In genomic region chr5:33704945-33705611, GRCm38 (mm10) we compare ENCODE assay signal across 8 mouse cellular contexts. TPM values are rescaled to one million over a fixed set of nuclear protein-coding genes. Genes with fewer than 3 reads are reported as not detected.
DNase-seq lines count a peak whose midpoint lies in the region.

No protein-coding gene starts in this region.

- intact Hi-C loops in heart, postnatal 14 days (cut with DNase I): no loop called here
- intact Hi-C loops in left cerebral cortex, postnatal 4 days (cut with DNase I): no loop called here

- no peaks in the 10 kb centered on the region for H3K9me3 ChIP-seq in heart, embryonic 10.5 days

- DNase-seq in heart, embryonic 10.5 days (ENCODE audit: low spot score): no peak
- no peak for DNase-seq in heart, postnatal 14 days
- DNase-seq in right cerebral cortex, adult 18-20 months: peak; percentile 53
- no peak for DNase-seq in right cerebral cortex, adult 2 months (ENCODE audit: low spot score in 2 of 2)
- DNase-seq in left cerebral cortex, postnatal 4 days: peak; percentile 69
- DNase-seq in right cerebral cortex, postnatal 4 days: peak; percentile 42
- no peak for DNase-seq in gastrocnemius, postnatal 25 days
- DNase-seq in spleen, postnatal 4 days (ENCODE audit: low spot score in 2 of 2): no peak

- H3K27me3 ChIP-seq in heart, embryonic 10.5 days (ENCODE audit: insufficient read depth, poor library complexity, severe bottlenecking): peaks cover 26% of the 10 kb centered on the region

- WGBS in heart, embryonic 10.5 days: 3% methylated on average over 11 of the region's 11 CpGs

- peak overlapping the region; percentile 74 for H3K27ac ChIP-seq in heart, embryonic 10.5 days

- H3K36me3 ChIP-seq in heart, embryonic 10.5 days: no peaks in the 10 kb centered on the region

- peaks cover 65% of the 10 kb centered on the region for H3K4me1 ChIP-seq in heart, embryonic 10.5 days

- peak overlapping the region; percentile 41 for H3K4me3 ChIP-seq in heart, embryonic 10.5 days

RNA-seq across cellular contexts. Expression of gene Fgfr3, which starts 16.4 kb away (rescaled TPM):
- 5.8 and 8.6 TPM in 2 replicates for polyA plus RNA-seq in heart, embryonic 10.5 days (2016; fragmentation: Nextera tagmentation; extraction: Ambion mirVana)
- 10 to 100 TPM; 12.7 to 13.0 TPM for total RNA-seq in heart, postnatal 14 days (2021)
- 10 to 100 TPM; 59.3 to 59.7 TPM for total RNA-seq in left cerebral cortex, postnatal 4 days (2021)
- 1 to 10 TPM; 2.1 to 3.8 TPM for total RNA-seq in gastrocnemius, postnatal 25 days (2021)

RNA-seq across cellular contexts. Expression of gene Tmem129, which starts 46.9 kb away (rescaled TPM):
- polyA plus RNA-seq in heart, embryonic 10.5 days (2016; fragmentation: Nextera tagmentation; extraction: Ambion mirVana): 37.7 and 42.5 TPM in 2 replicates
- 10 to 100 TPM; 17.0 to 17.8 TPM for total RNA-seq in heart, postnatal 14 days (2021)
- total RNA-seq in left cerebral cortex, postnatal 4 days (2021): 10 to 100 TPM; 15.2 to 17.6 TPM
- total RNA-seq in gastrocnemius, postnatal 25 days (2021): 1 to 10 TPM; 8.0 to 8.2 TPM

RNA-seq across cellular contexts. Expression of gene Tacc3, which starts 47.1 kb away (rescaled TPM):
- 185 and 235 TPM in 2 replicates for polyA plus RNA-seq in heart, embryonic 10.5 days (2016; fragmentation: Nextera tagmentation; extraction: Ambion mirVana)
- total RNA-seq in heart, postnatal 14 days (2021): 10 to 100 TPM in 1 of 2 experiments, 1 to 10 TPM in 1; 6.8 to 12.0 TPM
- total RNA-seq in left cerebral cortex, postnatal 4 days (2021): 10 to 100 TPM; 14.9 to 15.3 TPM
- total RNA-seq in gastrocnemius, postnatal 25 days (2021): 1 to 10 TPM; 1.7 to 2.5 TPM

RNA-seq across cellular contexts. Expression of gene Slbp, which starts 52.7 kb away (rescaled TPM):
- polyA plus RNA-seq in heart, embryonic 10.5 days (2016; fragmentation: Nextera tagmentation; extraction: Ambion mirVana): 173 and 225 TPM in 2 replicates
- 10 to 100 TPM; 17.8 to 22.2 TPM for total RNA-seq in heart, postnatal 14 days (2021)
- 10 to 100 TPM; 36.1 to 39.2 TPM for total RNA-seq in left cerebral cortex, postnatal 4 days (2021)
- total RNA-seq in gastrocnemius, postnatal 25 days (2021): 1 to 10 TPM; 7.3 to 8.2 TPM

Comparison
In these comparisons a context has a peak if more than half of its experiments do, and no peak if none do; other contexts are left out.
1. DNase-seq: peak in right cerebral cortex, adult 18-20 months (single experiment), left cerebral cortex, postnatal 4 days (single experiment) and right cerebral cortex, postnatal 4 days (single experiment); none in heart, embryonic 10.5 days (single experiment), heart, postnatal 14 days (0 of 2), right cerebral cortex, adult 2 months (0 of 2), gastrocnemius, postnatal 25 days (single experiment) and spleen, postnatal 4 days (0 of 2).
2. RNA of gene Fgfr3, which starts 16.4 kb away (total RNA-seq): 59.3 to 59.7 TPM in left cerebral cortex, postnatal 4 days; 12.7 to 13.0 TPM in heart, postnatal 14 days and 2.1 to 3.8 TPM in gastrocnemius, postnatal 25 days; every median in the first group is over 4 times any median in the second.